Mouse (Mus musculus) CH12.LX (cell line): Measurements from ENCODE around the gene Gcnt7. TPM values are rescaled to one million over a fixed set of nuclear protein-coding genes. Genes with fewer than 3 reads are reported as not detected.

Experiments used
- DNase-seq: peaks from one replicate; pipeline ENCODE4 v3.0.0-alpha.2; 2013; ENCODE audit errors: extremely low read depth
- H3K27ac ChIP-seq: 2 replicates; pipeline ENCODE4 v1.5.1; 2012; ENCODE audit warnings: low read depth, mild to moderate bottlenecking, control low read depth, moderate library complexity; ENCODE audit not compliant: insufficient read depth
- H3K27me3 ChIP-seq: replicated peaks from 2 replicates; pipeline ENCODE3; 2012; ENCODE audit warnings: inconsistent platforms
- H3K36me3 ChIP-seq, 2 experiments: replicated peaks in 1 of 2; 2 replicates each; pipeline versions ENCODE3 to v1.6.1; 2012; ENCODE audit warnings: inconsistent platforms in 1 of 2, low read length in 1 of 2, mild to moderate bottlenecking in 1 of 2, mixed read lengths in 1 of 2, moderate library complexity in 1 of 2; ENCODE audit not compliant: control insufficient read depth in 1 of 2, insufficient read depth in 1 of 2
- H3K4me1 ChIP-seq, 2 experiments: 2 replicates each; pipeline ENCODE4 v1.6.1; 2012; ENCODE audit warnings: inconsistent platforms in 1 of 2, moderate library complexity in 1 of 2; ENCODE audit not compliant: insufficient read depth in 2 of 2, control insufficient read depth in 1 of 2
- H3K4me2 ChIP-seq: 2 replicates; pipeline ENCODE4 v1.6.1; 2012; ENCODE audit warnings: low read depth, mild to moderate bottlenecking, control low read depth; ENCODE audit not compliant: poor library complexity, insufficient read depth, severe bottlenecking
- H3K4me3 ChIP-seq, 3 experiments: fragments of 150-350 bp in 1 of 3; sonication (generic) in 1 of 3; replicated peaks in 1 of 3; 2 replicates each; pipeline versions ENCODE3 to v1.5.1; 2011 to 2012; ENCODE audit warnings: low read depth in 2 of 3, low read length in 2 of 3, mild to moderate bottlenecking in 2 of 3, moderate library complexity in 2 of 3, control low read depth in 1 of 3, improper control_type of control experiment in 1 of 3, inconsistent platforms in 1 of 3, mixed read lengths in 1 of 3; ENCODE audit not compliant: poor library complexity in 1 of 3
- H3K79me2 ChIP-seq: replicated peaks from 2 replicates; pipeline ENCODE4 v1.6.1; 2012; ENCODE audit warnings: mild to moderate bottlenecking, moderate library complexity; ENCODE audit not compliant: control insufficient read depth, poor library complexity, insufficient read depth, severe bottlenecking; ENCODE audit errors: extremely low read depth
- H3K9ac ChIP-seq: 2 replicates; pipeline ENCODE4 v1.6.1; 2012; ENCODE audit warnings: low read depth, mild to moderate bottlenecking, control low read depth, moderate library complexity; ENCODE audit not compliant: insufficient read depth
- H3K9me3 ChIP-seq: replicated peaks from 2 replicates; pipeline ENCODE3; 2012; ENCODE audit warnings: low read length, inconsistent platforms, mixed read lengths
- BHLHE40 ChIP-seq: IDR thresholded peaks from 2 replicates; pipeline ENCODE4 v1.6.1; 2011; ENCODE audit warnings: mild to moderate bottlenecking, low read depth, low read length, improper control_type of control experiment
- CHD2 ChIP-seq: IDR thresholded peaks from 2 replicates; pipeline ENCODE4 v1.6.1; 2011; ENCODE audit warnings: low read length, improper control_type of control experiment
- CTCF ChIP-seq, 2 experiments: IDR thresholded peaks in 1 of 2; conservative IDR thresholded peaks in 1 of 2; 2 replicates each; pipeline ENCODE4 v1.5.1; 2011 to 2012; ENCODE audit warnings: low read depth in 2 of 2, low read length in 2 of 2, improper control_type of control experiment in 1 of 2, inconsistent platforms in 1 of 2, mild to moderate bottlenecking in 1 of 2, moderate library complexity in 1 of 2
- ELF1 ChIP-seq: IDR thresholded peaks from 2 replicates; pipeline ENCODE4 v1.6.1; 2014; ENCODE audit warnings: low read depth, mild to moderate bottlenecking, inconsistent platforms, low read length, improper control_type of control experiment
- EP300 ChIP-seq: IDR thresholded peaks from 2 replicates; pipeline ENCODE4 v1.6.1; 2011; ENCODE audit warnings: low read length, improper control_type of control experiment
- ETS1 ChIP-seq: conservative IDR thresholded peaks from 2 replicates; pipeline ENCODE4 v1.6.1; 2012; ENCODE audit warnings: low read depth, mild to moderate bottlenecking, inconsistent platforms, low read length, improper control_type of control experiment, moderate library complexity
- IRF4 ChIP-seq: IDR thresholded peaks from 2 replicates; pipeline ENCODE4 v1.6.1; 2014; ENCODE audit warnings: low read depth, mild to moderate bottlenecking, inconsistent platforms, low read length, improper control_type of control experiment
- JUN ChIP-seq: IDR thresholded peaks from 2 replicates; pipeline ENCODE4 v1.6.1; 2011; ENCODE audit warnings: low read depth, mild to moderate bottlenecking, low read length, improper control_type of control experiment, moderate library complexity; ENCODE audit not compliant: insufficient read depth
- JUND ChIP-seq: conservative IDR thresholded peaks from 2 replicates; pipeline ENCODE4 v1.6.1; 2011; ENCODE audit warnings: low read depth, low read length, improper control_type of control experiment
- MAFK ChIP-seq: IDR thresholded peaks from 2 replicates; pipeline ENCODE4 v1.6.1; 2011; ENCODE audit warnings: low read length, improper control_type of control experiment; ENCODE audit not compliant: insufficient replicate concordance
- MAX ChIP-seq: IDR thresholded peaks from 2 replicates; pipeline ENCODE4 v1.6.1; 2011; ENCODE audit warnings: low read length, improper control_type of control experiment
- MAZ ChIP-seq: IDR thresholded peaks from 2 replicates; pipeline ENCODE4 v1.6.1; 2012; ENCODE audit warnings: low read depth, mild to moderate bottlenecking, inconsistent platforms, low read length, improper control_type of control experiment, moderate library complexity
- MEF2A ChIP-seq: IDR thresholded peaks from 2 replicates; pipeline ENCODE4 v1.6.1; 2014; ENCODE audit warnings: low read depth, mild to moderate bottlenecking, inconsistent platforms, low read length, improper control_type of control experiment, borderline replicate concordance
- MXI1 ChIP-seq: IDR thresholded peaks from 2 replicates; pipeline ENCODE4 v1.6.1; 2011; ENCODE audit warnings: mild to moderate bottlenecking, low read depth, low read length, improper control_type of control experiment
- MYC ChIP-seq: IDR thresholded peaks from 2 replicates; pipeline ENCODE4 v1.6.1; 2011; ENCODE audit warnings: low read depth, mild to moderate bottlenecking, improper control_type of control experiment, low read length
- NRF1 ChIP-seq: IDR thresholded peaks from 2 replicates; pipeline ENCODE4 v1.6.1; 2014; ENCODE audit warnings: low read depth, mild to moderate bottlenecking, inconsistent platforms, low read length, improper control_type of control experiment, moderate library complexity
- PAX5 ChIP-seq: IDR thresholded peaks from 2 replicates; pipeline ENCODE4 v1.6.1; 2012; ENCODE audit warnings: low read length, inconsistent platforms, mixed read lengths
- POLR2A ChIP-seq: IDR thresholded peaks from 2 replicates; pipeline ENCODE4 v1.6.1; 2011; ENCODE audit warnings: low read depth, mild to moderate bottlenecking, improper control_type of control experiment, low read length
- RCOR1 ChIP-seq: conservative IDR thresholded peaks from 2 replicates; pipeline ENCODE4 v1.6.1; 2012; ENCODE audit warnings: low read depth, mild to moderate bottlenecking, inconsistent platforms, low read length, improper control_type of control experiment
- SIN3A ChIP-seq: IDR thresholded peaks from 2 replicates; pipeline ENCODE4 v1.6.1; 2012; ENCODE audit warnings: low read length, improper control_type of control experiment, inconsistent platforms
- TBP ChIP-seq: conservative IDR thresholded peaks from 2 replicates; pipeline ENCODE4 v1.6.1; 2011; ENCODE audit warnings: low read depth, low read length, improper control_type of control experiment
- TCF12 ChIP-seq: IDR thresholded peaks from 2 replicates; pipeline ENCODE4 v1.6.1; 2014; ENCODE audit warnings: low read depth, mild to moderate bottlenecking, inconsistent platforms, low read length, improper control_type of control experiment
- USF2 ChIP-seq: conservative IDR thresholded peaks from 2 replicates; pipeline ENCODE4 v1.6.1; 2011; ENCODE audit warnings: low read depth, low read length, improper control_type of control experiment
- ZNF384 ChIP-seq: IDR thresholded peaks from 2 replicates; pipeline ENCODE4 v1.6.1; 2012; ENCODE audit warnings: low read depth, low read length, improper control_type of control experiment, inconsistent platforms
- dilution Hi-C: fragments of 300-500 bp; cut with MboI; formaldehyde crosslinking; loops from 2 replicates; pipeline ENCODE4 v1.14.3; 2020; ENCODE audit warnings: low sequenced_read_pairs; ENCODE audit not compliant: extremely low pct_unique_long_range_greater_than_20kb, extremely low pct_ligation_motif_present
- in situ Hi-C: fragments of 300-500 bp; cut with MboI; formaldehyde crosslinking; loops from 3 replicates; pipeline ENCODE4 v1.14.3; 2019; ENCODE audit warnings: low sequenced_read_pairs, low pct_ligation_motif_present, low pct_unique_long_range_greater_than_20kb, mixed read lengths
- polyA plus RNA-seq: library from polyadenylated mRNA; unstranded; fragments of >175 nt; gene quantifications from 2 replicates; pipeline ENCODE4 v1.2.1, GENCODE M21; 2012; ENCODE audit warnings: low read depth; ENCODE audit not compliant: insufficient read length
- total RNA-seq, 2 experiments: library from RNA; depleted of rRNA; stranded (reverse); fragments of 300-350 nt in 1 of 2; fragments of >200 nt in 1 of 2; gene quantifications; 2 replicates each; pipeline ENCODE4 v1.2.3; 2012 to 2014

Gene Gcnt7
- total and polyA plus RNA-seq, 3 experiments = 0.17 to 0.21 TPM; not detected in 1

DNA sequence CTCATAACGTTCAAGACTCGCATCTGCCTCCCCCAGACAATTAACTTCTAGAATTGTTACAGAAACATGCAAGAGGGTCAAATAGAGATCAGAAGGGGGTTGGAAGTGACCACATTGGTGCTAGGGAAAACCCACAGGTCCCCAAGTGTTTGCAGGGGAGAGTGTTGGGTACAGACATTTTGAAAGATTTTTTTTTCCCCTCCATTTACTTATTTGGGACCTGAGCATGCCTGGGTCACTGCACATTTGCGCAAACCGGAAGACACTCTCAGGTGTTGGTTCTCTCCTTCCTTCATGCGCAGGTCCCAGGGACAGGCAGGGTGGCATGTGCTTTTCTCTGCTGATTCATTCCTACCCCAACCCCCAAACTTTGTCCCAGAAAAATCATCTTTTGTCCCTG, 41.5 kb downstream of the Gcnt7 start:
- peak overlapping the region; percentile 97 for H3K27ac ChIP-seq
- peak overlapping the region in 2 of 3 experiments; percentile 46 to 51 for H3K4me3 ChIP-seq
- no peaks in the 10 kb centered on the region for H3K79me2 ChIP-seq
- no peaks in the 10 kb centered on the region for H3K9me3 ChIP-seq
- peaks cover 0 to 25% of the 10 kb centered on the region in 2 experiments for H3K36me3 ChIP-seq
- in situ Hi-C loops (no loop called here), dilution Hi-C loops (no loop called here)
- peak overlapping the region; percentile 30 for H3K4me2 ChIP-seq
- DNase-seq = peak; percentile 69
- H3K9ac ChIP-seq = peak overlapping the region; percentile 10
- peaks cover 31 to 88% of the 10 kb centered on the region in 2 experiments for H3K4me1 ChIP-seq
- no peaks in the 10 kb centered on the region for H3K27me3 ChIP-seq
- TF ChIP-seq RCOR1 (0 out of 2 replicates have a peak, but pooled peaks have one; percentile 45), TBP (no peak), MXI1 (peak; percentile 52; the same call in 1 of the 2 replicates), CTCF (conservative IDR thresholded peaks at IDR 0.05 in 1 of 2, IDR thresholded peaks at IDR 0.05 in 1 of 2; ENCODE audit: low read depth in 2 of 2, low read length in 2 of 2) (no peak), MYC (peak; percentile 95), USF2 (no peak), MAFK (0 out of 2 replicates have a peak, but pooled peaks have one; percentile 44), JUND (peak; percentile 60), IRF4 (peak; percentile 87), BHLHE40 (peak; percentile 87), TCF12 (peak; percentile 89), POLR2A (peak; percentile 53; the same call in 1 of the 2 replicates), MEF2A (peak; percentile 87), JUN (peak; percentile 42), MAX (peak; percentile 84), NRF1 (peak; percentile 74), PAX5 (no peak), EP300 (peak; percentile 78), ZNF384 (peak; percentile 92), MAZ (peak; percentile 66; the same call in 1 of the 2 replicates), CHD2 (peak; percentile 56; the same call in 1 of the 2 replicates), ETS1 (peak; percentile 90), SIN3A (no peak), ELF1 (peak; percentile 69)
